Mouse (Mus musculus): Measurements from ENCODE around the gene Rnf144a.

- TF ChIP-seq POLR2A (IDR thresholded peaks at IDR 0.05; ENCODE audit: low read depth, low read length) (no peak), CTCF (IDR thresholded peaks at IDR 0.05; ENCODE audit: extremely low read depth, insufficient read length, insufficient replicate concordance, low read depth, low read length) (no peak)
Measured at GRCm38 (mm10) chr12:26381730-26382129, 33.3 kb downstream of the Rnf144a start.

All from small intestine, adult 2 months (tissue).